Mouse (Mus musculus) MEL (cell line): ENCODE results near the gene Myo10. TPM values are rescaled to one million over a fixed set of nuclear protein-coding genes. Genes with fewer than 3 reads are reported as not detected.

ENCODE experiments used
- DNase-seq: peaks from one replicate; pipeline ENCODE4 v3.0.0; 2011; ENCODE audit warnings: low read depth, low spot score
- H3K27ac ChIP-seq: 2 replicates; pipeline ENCODE4 v1.5.1; 2012; ENCODE audit warnings: low read depth, mild to moderate bottlenecking, control low read depth, low read length, moderate library complexity; ENCODE audit not compliant: control insufficient read depth
- H3K27me3 ChIP-seq, 2 experiments: fragments of 150-350 bp in 1 of 2; sonication (generic) in 1 of 2; 2 replicates each; pipeline ENCODE4 v1.6.1; 2012; ENCODE audit warnings: low read length in 2 of 2, mild to moderate bottlenecking in 2 of 2, improper control_type of control experiment in 1 of 2, moderate library complexity in 1 of 2; ENCODE audit not compliant: insufficient read depth in 2 of 2, control insufficient read depth in 1 of 2
- H3K36me3 ChIP-seq, 2 experiments: 2 replicates each; pipeline ENCODE4 v1.6.1; 2012 to 2014; ENCODE audit warnings: low read length in 2 of 2, improper control_type of control experiment in 1 of 2, inconsistent platforms in 1 of 2, mild to moderate bottlenecking in 1 of 2; ENCODE audit not compliant: insufficient read depth in 2 of 2, control insufficient read depth in 1 of 2
- H3K4me1 ChIP-seq, 2 experiments: fragments of 150-350 bp in 1 of 2; sonication (generic) in 1 of 2; 2 replicates each; pipeline ENCODE4 v1.6.1; 2012; ENCODE audit warnings: low read length in 2 of 2, improper control_type of control experiment in 1 of 2, mild to moderate bottlenecking in 1 of 2; ENCODE audit not compliant: insufficient read depth in 2 of 2, control insufficient read depth in 1 of 2
- H3K4me3 ChIP-seq, 2 experiments: fragments of 150-350 bp in 1 of 2; sonication (generic) in 1 of 2; 2 replicates each; pipeline ENCODE4 v1.5.1; 2012; ENCODE audit warnings: low read depth in 2 of 2, low read length in 2 of 2, mild to moderate bottlenecking in 2 of 2, moderate library complexity in 2 of 2, control low read depth in 1 of 2, improper control_type of control experiment in 1 of 2; ENCODE audit not compliant: control insufficient read depth in 1 of 2, insufficient read depth in 1 of 2
- H3K79me2 ChIP-seq: 2 replicates; pipeline ENCODE4 v1.6.1; 2012; ENCODE audit warnings: mild to moderate bottlenecking, low read length, moderate library complexity; ENCODE audit not compliant: control insufficient read depth, poor library complexity, insufficient read depth
- H3K9ac ChIP-seq: 2 replicates; pipeline ENCODE4 v1.6.1; 2012; ENCODE audit warnings: low read depth, mild to moderate bottlenecking, control low read depth, low read length, moderate library complexity; ENCODE audit not compliant: control insufficient read depth, poor library complexity, severe bottlenecking
- H3K9me3 ChIP-seq: fragments of 150-350 bp; sonication (generic); replicated peaks from 2 replicates; pipeline ENCODE4 v1.6.1; 2012; ENCODE audit warnings: mild to moderate bottlenecking, low read length, improper control_type of control experiment, moderate library complexity; ENCODE audit not compliant: insufficient read depth
- CTCF ChIP-seq, 3 experiments: IDR thresholded peaks in 2 of 3; conservative IDR thresholded peaks in 1 of 3; 2 replicates each; pipeline ENCODE4 v1.5.1; 2011 to 2012; ENCODE audit warnings: low read length in 3 of 3, low read depth in 2 of 3, mild to moderate bottlenecking in 2 of 3, improper control_type of control experiment in 1 of 3, inconsistent platforms in 1 of 3, mixed read lengths in 1 of 3, moderate library complexity in 1 of 3; ENCODE audit not compliant: control insufficient read depth in 1 of 3, insufficient read depth in 1 of 3, poor library complexity in 1 of 3, severe bottlenecking in 1 of 3
- ELF1 ChIP-seq: IDR thresholded peaks from 2 replicates; pipeline ENCODE4 v1.6.1; 2014; ENCODE audit warnings: low read depth, mild to moderate bottlenecking, inconsistent platforms, low read length, improper control_type of control experiment, moderate library complexity
- EP300 ChIP-seq, 2 experiments: IDR thresholded peaks; 2 replicates each; pipeline ENCODE4 v1.6.1; 2011; ENCODE audit warnings: improper control_type of control experiment in 2 of 2, low read length in 2 of 2, low read depth in 1 of 2, mild to moderate bottlenecking in 1 of 2
- ETS1 ChIP-seq: IDR thresholded peaks from 2 replicates; pipeline ENCODE4 v1.6.1; 2012; ENCODE audit warnings: low read depth, mild to moderate bottlenecking, inconsistent platforms, low read length, improper control_type of control experiment, moderate library complexity
- GABPA ChIP-seq: IDR thresholded peaks from 2 replicates; pipeline ENCODE4 v1.6.1; 2012; ENCODE audit warnings: low read depth, mild to moderate bottlenecking, inconsistent platforms, low read length, improper control_type of control experiment, moderate library complexity
- GATA1 ChIP-seq: IDR thresholded peaks from 2 replicates; pipeline ENCODE4 v1.6.1; 2011; ENCODE audit warnings: low read depth, low read length, improper control_type of control experiment
- HCFC1 ChIP-seq: IDR thresholded peaks from 2 replicates; pipeline ENCODE4 v1.6.1; 2012; ENCODE audit warnings: low read depth, mild to moderate bottlenecking, inconsistent platforms, low read length, improper control_type of control experiment, moderate library complexity
- JUND ChIP-seq: IDR thresholded peaks from 2 replicates; pipeline ENCODE4 v1.6.1; 2011; ENCODE audit warnings: low read depth, mild to moderate bottlenecking, improper control_type of control experiment, low read length
- KAT2A ChIP-seq: conservative IDR thresholded peaks from 2 replicates; pipeline ENCODE4 v1.6.1; 2012; ENCODE audit warnings: low read depth, low read length, improper control_type of control experiment, inconsistent platforms
- MAFK ChIP-seq: IDR thresholded peaks from 2 replicates; pipeline ENCODE4 v1.6.1; 2011; ENCODE audit warnings: low read depth, mild to moderate bottlenecking, low read length, improper control_type of control experiment, borderline replicate concordance
- MAX ChIP-seq: IDR thresholded peaks from 2 replicates; pipeline ENCODE4 v1.6.1; 2011; ENCODE audit warnings: low read length, improper control_type of control experiment
- MAZ ChIP-seq: IDR thresholded peaks from 2 replicates; pipeline ENCODE4 v1.6.1; 2012; ENCODE audit warnings: low read depth, mild to moderate bottlenecking, inconsistent platforms, low read length, improper control_type of control experiment
- MEF2A ChIP-seq: IDR thresholded peaks from 2 replicates; pipeline ENCODE4 v1.6.1; 2014; ENCODE audit warnings: low read depth, mild to moderate bottlenecking, inconsistent platforms, low read length, improper control_type of control experiment; ENCODE audit not compliant: poor library complexity, insufficient replicate concordance, severe bottlenecking; ENCODE audit errors: extremely low read depth
- MYC ChIP-seq: IDR thresholded peaks from 2 replicates; pipeline ENCODE4 v1.6.1; 2011; ENCODE audit warnings: low read depth, mild to moderate bottlenecking, low read length, improper control_type of control experiment, moderate library complexity
- NELFE ChIP-seq: IDR thresholded peaks from 2 replicates; pipeline ENCODE4 v1.6.1; 2011; ENCODE audit warnings: low read depth, low read length, improper control_type of control experiment
- NRF1 ChIP-seq: IDR thresholded peaks from 2 replicates; pipeline ENCODE4 v1.6.1; 2014; ENCODE audit warnings: low read depth, mild to moderate bottlenecking, inconsistent platforms, low read length, improper control_type of control experiment, moderate library complexity; ENCODE audit not compliant: poor library complexity, insufficient read depth, severe bottlenecking
- POLR2AphosphoS5 ChIP-seq: IDR thresholded peaks from 2 replicates; pipeline ENCODE4 v1.6.1; 2012; ENCODE audit warnings: low read depth, borderline replicate concordance, mild to moderate bottlenecking, inconsistent platforms, low read length, moderate library complexity, mixed read lengths
- SMC3 ChIP-seq: IDR thresholded peaks from 2 replicates; pipeline ENCODE4 v1.6.1; 2011; ENCODE audit warnings: low read depth, low read length, improper control_type of control experiment
- TAL1 ChIP-seq: IDR thresholded peaks from 2 replicates; pipeline ENCODE4 v1.6.1; 2012; ENCODE audit warnings: mild to moderate bottlenecking, inconsistent platforms, low read length, moderate library complexity, mixed read lengths
- TBP ChIP-seq: IDR thresholded peaks from 2 replicates; pipeline ENCODE4 v1.8.0; 2011; ENCODE audit warnings: low read depth, low read length, improper control_type of control experiment
- TCF12 ChIP-seq: IDR thresholded peaks from 2 replicates; pipeline ENCODE4 v1.6.1; 2014; ENCODE audit warnings: low read depth, mild to moderate bottlenecking, inconsistent platforms, low read length, improper control_type of control experiment, moderate library complexity
- UBTF ChIP-seq: IDR thresholded peaks from 2 replicates; pipeline ENCODE4 v1.6.1; 2012; ENCODE audit warnings: low read depth, mild to moderate bottlenecking, inconsistent platforms, low read length, improper control_type of control experiment, moderate library complexity, borderline replicate concordance; ENCODE audit not compliant: insufficient read depth
- USF1 ChIP-seq: IDR thresholded peaks from 2 replicates; pipeline ENCODE4 v1.6.1; 2014; ENCODE audit warnings: low read depth, mild to moderate bottlenecking, inconsistent platforms, low read length, improper control_type of control experiment, moderate library complexity
- ZNF384 ChIP-seq: IDR thresholded peaks from 2 replicates; pipeline ENCODE4 v1.6.1; 2012; ENCODE audit warnings: low read depth, mild to moderate bottlenecking, inconsistent platforms, low read length, improper control_type of control experiment
- polyA plus RNA-seq, 2 experiments: library from polyadenylated mRNA; stranded (reverse) in 1 of 2; unstranded in 1 of 2; fragments of >175 nt in 1 of 2; fragments of >200 nt in 1 of 2; gene quantifications; 2 replicates each; pipeline versions ENCODE4 v1.2.1 to v1.2.4; 2012; ENCODE audit warnings: low replicate concordance in 2 of 2, low read depth in 1 of 2; ENCODE audit not compliant: insufficient read length in 2 of 2, insufficient read depth in 1 of 2, missing spikeins in 1 of 2
- total RNA-seq: library from RNA; depleted of rRNA; stranded (reverse); fragments of 300-350 nt; gene quantifications from 2 replicates; pipeline ENCODE4 v1.2.3, GENCODE M21; 2012

Gene Myo10
- total and polyA plus RNA-seq, 3 experiments: 0.01 TPM; not detected in 2

- no peaks in the 10 kb centered on the region for H3K36me3 ChIP-seq
- TF ChIP-seq MEF2A (no peak), ELF1 (no peak), EP300 (IDR thresholded peaks at IDR 0.05; ENCODE audit: low read depth in 1 of 2, low read length in 2 of 2) (no peak), GATA1 (no peak), KAT2A (no peak), TAL1 (no peak), POLR2AphosphoS5 (no peak), NRF1 (no peak), MAZ (no peak), UBTF (no peak), USF1 (no peak), ETS1 (no peak), NELFE (no peak), MYC (no peak), TCF12 (no peak), GABPA (no peak), JUND (no peak), SMC3 (no peak), ZNF384 (no peak)
- H3K4me3 ChIP-seq: no peak overlapping the region
- H3K9ac ChIP-seq: no peak overlapping the region
- H3K27ac ChIP-seq: no peak overlapping the region
- DNase-seq: no peak
- H3K9me3 ChIP-seq: no peaks in the 10 kb centered on the region
- H3K79me2 ChIP-seq: no peaks in the 10 kb centered on the region
- H3K4me1 ChIP-seq: no peaks in the 10 kb centered on the region
- no peaks in the 10 kb centered on the region for H3K27me3 ChIP-seq
These were observed 140.0 kb downstream of the Myo10 start for GRCm38 (mm10) chr15:25762306-25762705.

GRCm38 (mm10) chr15:25763106-25763505 is 140.8 kb downstream of the Myo10 start:
- H3K27ac ChIP-seq: no peak overlapping the region
- no peak for TF ChIP-seq MAFK
- no peak for TF ChIP-seq TBP
- no peak for TF ChIP-seq NRF1
- no peak for TF ChIP-seq USF1
- TF ChIP-seq GATA1: no peak
- no peak for TF ChIP-seq CTCF (IDR thresholded peaks at IDR 0.05 in 2 of 3, conservative IDR thresholded peaks at IDR 0.05 in 1 of 3; ENCODE audit: control insufficient read depth in 1 of 3, insufficient read depth in 1 of 3, low read depth in 2 of 3, low read length in 3 of 3, poor library complexity in 1 of 3, severe bottlenecking in 1 of 3)
- TF ChIP-seq MYC: no peak
- TF ChIP-seq HCFC1: no peak
- TF ChIP-seq MAX: no peak
- TF ChIP-seq, all 39 proteins: peak for 0
- Histone ChIP-seq H3K9me3 (no peaks in the 10 kb centered on the region), H3K27me3 (no peaks in the 10 kb centered on the region), H3K4me1 (no peaks in the 10 kb centered on the region), H3K4me3 (no peak overlapping the region), H3K9ac (no peak overlapping the region), H3K79me2 (no peaks in the 10 kb centered on the region), H3K36me3 (no peaks in the 10 kb centered on the region)
- DNase-seq: no peak
